Mouse (Mus musculus) v-Abl transformed pro-B cells (cell line): ENCODE data around the gene Pgs1.

Experiments used
- in situ Hi-C, 2 experiments: fragments of 400-800 bp; cut with MboI; formaldehyde crosslinking; loops; one replicate each; pipeline ENCODE4 v1.15.1; 2025; ENCODE audit not compliant: unreplicated experiment in 2 of 2

The Pgs1 gene

DNA sequence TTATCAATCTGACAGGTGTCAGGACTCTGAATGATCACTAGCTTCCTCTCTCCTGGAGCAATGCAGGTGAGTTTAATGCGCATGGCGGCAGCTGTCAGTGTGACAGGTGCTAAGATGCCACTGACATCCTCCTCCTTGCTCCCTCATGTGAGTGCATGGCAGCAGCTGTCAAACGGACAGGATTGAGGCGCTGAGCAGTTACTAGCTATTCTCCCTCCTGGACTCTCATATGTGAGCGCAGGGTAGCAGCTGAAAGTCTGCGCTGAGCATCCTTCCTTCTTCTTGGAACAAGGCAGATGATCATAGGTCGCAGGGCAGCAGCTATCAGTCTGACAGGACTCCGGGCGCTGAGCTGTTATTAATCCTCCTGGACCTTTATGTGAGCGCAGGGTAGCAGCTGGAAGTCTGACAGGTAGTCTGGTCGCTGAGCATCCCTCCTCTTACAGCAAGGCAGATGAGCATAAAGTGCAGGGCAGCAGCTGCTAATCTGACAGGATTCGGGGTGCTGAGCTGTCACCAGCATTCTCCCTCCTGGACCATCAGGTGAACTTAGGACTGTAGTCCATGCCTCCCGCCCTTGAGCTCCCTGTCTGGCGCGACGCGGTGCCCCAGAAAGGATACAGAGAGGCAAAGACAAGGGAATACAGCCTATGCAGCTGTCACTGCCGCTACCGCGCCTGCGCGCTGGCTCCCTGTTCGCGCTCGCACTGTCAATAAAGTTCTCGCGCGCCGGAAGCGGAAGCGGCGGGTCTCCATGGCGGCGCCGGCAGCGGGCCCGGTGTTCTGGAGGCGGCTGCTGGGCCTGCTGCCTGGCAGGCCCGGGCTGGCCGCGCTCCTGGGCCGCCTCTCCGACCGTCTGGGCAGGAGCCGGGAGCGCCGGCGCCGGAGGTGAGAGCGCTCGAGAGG is at the start of gene Pgs1:
Gene Pgs1 (plus strand): TSS at position 167 of the 906 bp plus-strand sequence.
- in situ Hi-C loops = no loop called here

DNA sequence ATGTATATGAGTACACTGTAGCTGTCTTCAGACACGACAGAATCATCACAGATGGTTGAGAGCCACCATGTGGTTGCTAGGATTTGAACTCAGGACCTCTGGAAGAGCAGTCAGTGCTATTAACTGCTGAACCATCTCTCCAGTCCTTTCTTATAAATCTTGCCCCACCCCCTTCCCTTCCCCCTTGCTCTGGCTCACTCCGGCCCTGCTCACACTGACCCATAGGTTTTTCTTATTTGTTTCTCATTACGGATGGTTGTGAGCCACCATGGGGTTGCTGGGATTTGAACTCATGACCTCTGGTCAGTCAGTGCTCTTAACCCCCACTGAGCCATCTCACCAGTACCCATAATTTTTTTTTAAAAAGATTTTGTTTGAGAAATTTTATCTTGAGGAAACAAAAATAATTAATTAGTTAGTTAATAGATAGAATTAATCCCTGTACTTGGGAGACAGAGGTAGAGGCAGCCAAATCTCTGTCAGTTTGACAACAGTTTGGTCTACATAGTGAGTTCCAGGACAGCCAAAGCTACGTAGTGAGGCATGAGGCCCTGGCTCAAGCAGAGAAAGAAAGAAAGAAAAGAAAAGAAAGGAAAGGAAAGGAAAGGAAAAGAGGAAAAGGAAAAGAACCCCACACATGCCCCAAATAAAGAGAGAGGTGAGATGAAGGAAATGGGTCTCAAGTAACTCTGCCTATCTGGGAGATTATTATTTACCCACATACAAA is 46.9 kb upstream of the Pgs1 start:
- in situ Hi-C loops = no loop called here

DNA sequence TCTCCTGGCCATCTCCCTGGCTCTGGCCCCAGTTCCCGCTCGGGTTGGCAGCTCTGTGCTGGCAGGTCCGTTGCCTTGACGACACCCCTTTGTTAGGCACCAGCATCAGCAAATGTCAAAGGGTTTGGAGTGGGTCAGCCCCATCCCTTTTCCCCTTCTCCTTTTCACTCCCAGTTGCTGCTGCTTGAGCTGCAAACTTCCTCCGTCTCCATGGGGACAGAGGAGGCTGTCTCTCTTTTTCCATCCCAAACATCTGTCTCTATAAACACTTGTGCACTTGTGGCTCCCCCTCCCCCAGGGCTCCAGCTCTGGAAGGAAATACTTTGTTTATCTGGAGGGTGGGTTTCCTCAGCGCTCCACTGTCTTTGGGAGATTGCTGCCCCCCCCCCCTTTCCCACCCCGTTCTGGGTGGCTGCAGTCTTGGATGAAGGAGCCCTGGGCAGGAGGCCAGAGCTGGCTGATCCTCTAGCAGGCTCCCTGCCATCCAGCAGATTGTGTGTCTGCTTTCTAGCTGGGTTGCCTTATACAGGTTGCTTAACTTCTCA is 46.3 kb upstream of the Pgs1 start:
- in situ Hi-C loops = no loop called here

- in situ Hi-C loops = no loop called here
Measured at GRCm38 (mm10) chr11:117940881-117941280, 45.2 kb upstream of the Pgs1 start.

DNA sequence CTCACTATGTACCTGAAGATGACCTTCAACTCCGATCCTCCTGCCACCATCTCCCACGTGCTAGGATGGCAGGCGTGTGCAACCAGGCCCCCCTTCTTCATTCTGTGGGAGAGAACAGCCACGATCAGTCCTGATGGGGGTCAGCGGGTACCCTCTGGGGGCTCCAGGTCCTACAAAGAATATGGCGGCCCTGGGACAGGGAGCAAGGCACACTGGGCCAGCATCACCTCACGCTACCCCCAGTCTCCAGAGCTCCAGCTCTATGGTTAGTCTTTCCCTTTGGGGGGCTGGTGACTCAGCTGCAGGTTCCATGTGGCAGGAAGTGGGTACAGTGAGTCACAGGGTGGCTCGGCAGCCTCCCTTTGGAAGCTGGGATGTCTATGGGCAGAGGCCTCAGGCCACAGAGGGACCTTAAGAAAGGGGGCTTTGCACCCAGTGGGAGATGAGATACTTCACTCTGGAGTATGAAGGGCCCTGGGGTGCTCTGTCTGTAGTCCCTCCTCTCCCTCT is 44.7 kb upstream of the Pgs1 start:
- in situ Hi-C loops = no loop called here

DNA sequence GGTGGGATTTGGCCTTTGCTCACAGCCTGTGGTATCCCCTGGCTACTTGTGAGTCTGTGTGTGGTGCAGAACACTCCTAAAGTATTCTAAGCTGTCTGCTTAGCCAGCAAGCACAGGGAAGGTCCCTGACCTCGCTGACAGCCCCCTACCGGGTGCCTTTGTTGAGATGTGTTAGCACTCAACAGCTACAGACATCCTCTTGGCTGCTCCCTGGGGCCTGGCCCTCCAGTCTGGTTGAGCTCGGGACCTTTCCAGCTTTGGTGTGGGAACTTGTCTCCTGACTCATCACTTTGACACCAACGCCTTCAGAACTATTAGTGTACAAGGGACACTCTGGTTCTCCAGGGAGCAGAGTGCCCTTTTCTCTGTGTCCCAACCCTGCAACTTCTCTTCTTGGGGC is 44.2 kb upstream of the Pgs1 start:
- in situ Hi-C loops = no loop called here

- in situ Hi-C loops = no loop called here
Measured at GRCm38 (mm10) chr11:117946195-117946979, 39.7 kb upstream of the Pgs1 start.

DNA sequence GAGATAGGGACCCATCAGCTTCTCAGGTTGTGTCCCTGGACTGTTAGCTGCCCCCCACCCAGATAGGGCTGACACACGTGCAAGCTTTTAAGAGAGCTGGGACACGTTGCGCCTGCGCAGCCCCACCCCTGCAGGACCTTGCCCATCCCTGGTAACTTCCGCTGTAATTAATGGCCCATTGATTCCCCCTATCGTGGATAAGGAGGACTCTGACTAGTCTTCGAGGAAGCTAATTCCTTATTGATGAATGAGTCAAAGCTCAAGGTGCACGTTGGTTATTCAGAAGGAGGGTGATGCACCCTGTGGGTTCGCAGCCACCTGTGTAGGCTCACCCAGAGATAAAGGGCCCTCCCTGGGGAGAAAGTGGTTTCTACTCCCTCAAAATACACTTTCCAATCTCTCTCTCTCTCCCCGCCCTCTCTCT is 39.1 kb upstream of the Pgs1 start:
- in situ Hi-C loops = no loop called here

- in situ Hi-C loops = no loop called here
Measured at GRCm38 (mm10) chr11:117949392-117950091, 36.5 kb upstream of the Pgs1 start.

GRCm38 (mm10) chr11:117951391-117951790 is 34.7 kb upstream of the Pgs1 start:
- in situ Hi-C loops = no loop called here

DNA sequence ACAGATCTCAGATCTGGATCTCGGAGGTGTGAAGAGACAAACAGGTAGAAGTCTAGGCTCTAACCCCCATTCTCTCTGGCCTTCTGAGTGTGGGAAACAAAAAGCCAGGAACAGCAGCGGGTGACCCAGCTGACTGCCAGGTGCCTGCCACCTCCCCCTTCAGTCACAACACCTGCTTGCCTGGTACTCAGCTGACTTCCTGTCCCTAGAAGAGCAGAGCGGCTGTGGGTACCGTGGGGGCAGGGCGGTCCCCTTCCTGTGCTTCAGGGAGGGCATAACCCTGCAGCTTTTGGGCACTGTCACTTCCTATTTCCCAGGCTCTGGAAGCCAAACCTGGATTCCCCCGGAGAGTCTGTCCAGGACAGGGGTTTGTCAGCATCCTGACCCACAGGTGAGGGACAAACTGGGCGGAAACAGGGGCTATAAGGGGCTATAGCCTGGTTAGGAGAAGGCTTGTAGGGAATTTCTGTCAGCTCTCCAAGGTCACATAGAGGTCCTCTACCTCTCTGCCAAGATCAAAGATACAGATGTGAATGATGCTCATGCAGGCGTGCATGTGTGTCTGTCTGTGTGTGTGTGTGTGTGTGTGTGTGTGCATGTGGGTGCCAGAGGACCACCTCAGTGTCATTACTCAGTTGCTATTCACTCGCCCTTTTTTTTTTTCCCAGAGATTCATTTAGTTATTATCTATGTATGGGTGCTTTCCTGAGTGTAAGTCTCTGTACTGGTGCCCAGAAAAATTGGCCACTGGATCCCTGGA is 33.7 kb upstream of the Pgs1 start:
- in situ Hi-C loops = no loop called here

DNA sequence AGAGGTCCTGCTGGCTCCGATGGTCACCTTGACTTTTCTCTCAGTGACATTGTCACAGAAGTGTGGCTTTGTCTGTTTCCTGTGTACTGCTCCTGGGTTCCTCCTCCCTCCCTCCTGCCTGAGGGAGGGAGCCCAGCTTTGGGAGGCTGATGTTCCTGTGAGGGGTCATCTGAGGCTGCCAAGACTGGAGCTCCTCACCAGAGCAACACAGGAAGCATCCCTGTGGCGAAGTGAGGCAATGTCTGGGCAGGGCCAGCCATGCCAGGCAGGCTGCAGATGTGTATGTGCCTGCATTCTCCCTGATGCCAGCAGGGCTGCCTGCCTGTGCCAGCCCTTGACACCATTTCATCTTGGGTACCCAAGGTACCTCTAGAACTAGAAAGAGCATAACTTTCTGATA is 32.0 kb upstream of the Pgs1 start:
- in situ Hi-C loops = no loop called here

DNA sequence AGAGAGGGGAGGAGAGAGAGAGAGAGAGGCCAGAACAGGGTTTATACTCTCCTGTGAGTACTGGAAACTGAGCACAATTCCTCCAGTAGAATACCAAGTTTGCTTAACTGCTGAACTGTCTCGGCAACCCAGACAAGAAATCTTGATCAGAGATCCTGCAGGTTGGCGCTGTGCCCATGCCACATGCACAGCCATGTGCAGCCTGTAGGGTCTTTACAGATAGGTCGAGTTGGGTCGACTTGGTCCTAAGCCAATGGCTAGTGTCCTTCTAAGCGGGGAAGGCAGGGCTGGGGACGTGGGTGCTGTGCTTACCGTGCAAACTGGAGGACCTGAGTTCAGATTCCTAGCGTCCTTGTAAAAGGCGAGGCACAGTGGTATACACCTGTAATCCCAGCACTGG is 31.3 kb upstream of the Pgs1 start:
- in situ Hi-C loops = no loop called here

- in situ Hi-C loops = no loop called here
Measured at GRCm38 (mm10) chr11:117955621-117956020, 30.5 kb upstream of the Pgs1 start.

GRCm38 (mm10) chr11:117958197-117958596 is 27.9 kb upstream of the Pgs1 start:
- in situ Hi-C loops = no loop called here

GRCm38 (mm10) chr11:117959166-117959565 is 26.9 kb upstream of the Pgs1 start:
- in situ Hi-C loops = no loop called here

GRCm38 (mm10) chr11:117959741-117960381 is 26.2 kb upstream of the Pgs1 start:
- in situ Hi-C loops = loop anchor here (10.0 kb wide), 3 partner anchors 85 to 285 kb away; partner anchors contain the start of genes Cyth1 (in 1 of the 2) and Tha1 (in 1 of the 2)

DNA sequence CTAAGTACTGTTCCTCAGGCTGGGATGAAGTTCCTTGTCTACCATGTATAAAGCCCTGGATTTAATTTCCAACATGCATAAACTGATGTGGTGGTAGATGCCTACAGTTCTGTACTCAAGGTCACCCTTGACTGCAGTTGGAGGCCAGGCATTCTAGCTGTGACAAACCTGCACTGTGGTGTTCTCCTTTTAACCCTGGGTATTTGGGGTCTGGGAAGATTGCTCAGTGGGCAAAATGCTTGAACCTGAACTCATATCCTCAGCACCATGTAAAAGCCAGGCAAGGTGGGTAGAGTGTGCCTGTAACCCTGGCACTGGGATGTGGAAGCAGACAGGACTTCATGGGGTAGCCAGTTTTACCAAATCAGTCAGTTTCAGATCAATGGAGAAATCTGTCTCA is 25.5 kb upstream of the Pgs1 start:
- in situ Hi-C loops = loop anchor here (10.0 kb wide), 3 partner anchors 86 to 284 kb away; partner anchors contain the start of genes Cyth1 (in 1 of the 2) and Tha1 (in 1 of the 2)
